Mouse (Mus musculus) liver, embryonic 15.5 days (tissue): Measurements from ENCODE around the gene Pglyrp4. TPM values are rescaled to one million over a fixed set of nuclear protein-coding genes. Genes with fewer than 3 reads are reported as not detected.

Experiments used
- polyA plus RNA-seq: library from polyadenylated mRNA; unstranded; fragments of >200 nt; fragmentation: Nextera tagmentation; extraction: Ambion mirVana; gene quantifications from 2 replicates; pipeline ENCODE4 v1.2.1, GENCODE M21; 2015

The Pglyrp4 gene
- polyA plus RNA-seq, 1 experiment from 2014 or later, result not detected

Other genes starting within 250 kb of the Pglyrp4 start
- gene Snapin, start 235.9 kb upstream of the Pglyrp4 start, polyA plus RNA-seq, result 16.2 and 17.8 TPM in 2 replicates
- 49.8 and 51.6 TPM in 2 replicates for gene Chtop, start 217.4 kb upstream of the Pglyrp4 start, polyA plus RNA-seq
- gene S100a1, start 212.5 kb upstream of the Pglyrp4 start, polyA plus RNA-seq, result 24.3 and 24.4 TPM in 2 replicates
- 16.1 and 18.9 TPM in 2 replicates for gene S100a13, start 212.5 kb upstream of the Pglyrp4 start, polyA plus RNA-seq
- gene S100a14, start 200.1 kb upstream of the Pglyrp4 start, polyA plus RNA-seq, result not detected in 2 replicates
- 32.3 and 34.4 TPM in 2 replicates for gene S100a16, start 189.7 kb upstream of the Pglyrp4 start, polyA plus RNA-seq
- not detected in 2 replicates for gene S100a3, start 166.3 kb upstream of the Pglyrp4 start, polyA plus RNA-seq
- not detected in 2 replicates for gene S100a2, start 136.7 kb upstream of the Pglyrp4 start, polyA plus RNA-seq
- not detected in 2 replicates for gene Gm42674, start 125.0 kb upstream of the Pglyrp4 start, polyA plus RNA-seq
- 1.7 and 2.3 TPM in 2 replicates for gene S100a4, start 123.1 kb upstream of the Pglyrp4 start, polyA plus RNA-seq
- not detected in 2 replicates for gene S100a5, start 118.4 kb upstream of the Pglyrp4 start, polyA plus RNA-seq
- 14.2 and 15.9 TPM in 2 replicates for gene S100a6, start 114.0 kb upstream of the Pglyrp4 start, polyA plus RNA-seq
- gene S100a7a, start 72.9 kb upstream of the Pglyrp4 start, polyA plus RNA-seq, result not detected in 2 replicates
- gene S100a8, start 57.9 kb upstream of the Pglyrp4 start, polyA plus RNA-seq, result 1,899 and 2,323 TPM in 2 replicates
- 1,494 and 1,522 TPM in 2 replicates for gene S100a9, start 31.2 kb upstream of the Pglyrp4 start, polyA plus RNA-seq
- gene Gm5849, start 51.0 kb downstream of the Pglyrp4 start, polyA plus RNA-seq, result not detected in 2 replicates